Mouse (Mus musculus): ENCODE measurements around the gene Cd63. TPM values are rescaled to one million over a fixed set of nuclear protein-coding genes. Genes with fewer than 3 reads are reported as not detected.

The Cd63 gene
- polyA plus RNA-seq, 1 experiment from 2014 or later = 572 TPM

GRCm38 (mm10) chr10:128938974-128939373 is 38.2 kb downstream of the Cd63 start:
- H3K4me3 ChIP-seq (ENCODE audit: low read depth, low read length) = no peak overlapping the region
- no peak overlapping the region for H3K27ac ChIP-seq (ENCODE audit: low read depth)
- H3K9ac ChIP-seq (ENCODE audit: low read length) = no peak overlapping the region
- no peak for ATAC-seq (replicated peaks; ENCODE audit: low FRiP score, low TSS enrichment, low read depth)
- H3K4me1 ChIP-seq (replicated peaks; ENCODE audit: control insufficient read depth, insufficient read depth, low read length) = no peaks in the 10 kb centered on the region
- no peak for DNase-seq (ENCODE audit: low spot score)
- no peak overlapping the region for H3K4me2 ChIP-seq (ENCODE audit: low read length)
- H3K9me3 ChIP-seq (ENCODE audit: control insufficient read depth, low read length) = no peaks in the 10 kb centered on the region
- H3K36me3 ChIP-seq (ENCODE audit: control insufficient read depth, insufficient read depth, low read length) = no peaks in the 10 kb centered on the region
- H3K27me3 ChIP-seq (replicated peaks; ENCODE audit: control insufficient read depth, insufficient read depth, low read length) = peaks cover 24% of the 10 kb centered on the region
- 46% methylated on average over 5 of the region's 5 CpGs for WGBS

- DNase-seq (ENCODE audit: low spot score) = no peak
- WGBS = 85% methylated on average over 10 of the region's 10 CpGs
- no peak overlapping the region for H3K9ac ChIP-seq (ENCODE audit: low read length)
These were observed 39.8 kb downstream of the Cd63 start for GRCm38 (mm10) chr10:128940475-128941061.

GRCm38 (mm10) chr10:128945675-128946074 is 44.9 kb downstream of the Cd63 start:
- no peak for ATAC-seq (replicated peaks; ENCODE audit: low FRiP score, low TSS enrichment, low read depth)
- 19% methylated on average over 3 of the region's 3 CpGs for WGBS
- no peak overlapping the region for H3K27ac ChIP-seq (ENCODE audit: low read depth)
- no peaks in the 10 kb centered on the region for H3K9me3 ChIP-seq (ENCODE audit: control insufficient read depth, low read length)
- DNase-seq (ENCODE audit: low spot score) = no peak
- no peak overlapping the region for H3K4me3 ChIP-seq (ENCODE audit: low read depth, low read length)
- H3K36me3 ChIP-seq (ENCODE audit: control insufficient read depth, insufficient read depth, low read length) = no peaks in the 10 kb centered on the region
- H3K9ac ChIP-seq (ENCODE audit: low read length) = no peak overlapping the region
- H3K4me1 ChIP-seq (replicated peaks; ENCODE audit: control insufficient read depth, insufficient read depth, low read length) = no peaks in the 10 kb centered on the region
- no peak overlapping the region for H3K4me2 ChIP-seq (ENCODE audit: low read length)
- no peaks in the 10 kb centered on the region for H3K27me3 ChIP-seq (replicated peaks; ENCODE audit: control insufficient read depth, insufficient read depth, low read length)

More at GRCm38 (mm10) chr10:128940475-128941061, 39.8 kb downstream of the Cd63 start:
- no peaks in the 10 kb centered on the region for H3K9me3 ChIP-seq (ENCODE audit: control insufficient read depth, low read length)
- no peak for ATAC-seq (replicated peaks; ENCODE audit: low FRiP score, low TSS enrichment, low read depth)
- no peak overlapping the region for H3K27ac ChIP-seq (ENCODE audit: low read depth)
- no peak overlapping the region for H3K4me3 ChIP-seq (ENCODE audit: low read depth, low read length)
- H3K4me1 ChIP-seq (replicated peaks; ENCODE audit: control insufficient read depth, insufficient read depth, low read length) = no peaks in the 10 kb centered on the region
- H3K4me2 ChIP-seq (ENCODE audit: low read length) = no peak overlapping the region
- peaks cover 8% of the 10 kb centered on the region for H3K27me3 ChIP-seq (replicated peaks; ENCODE audit: control insufficient read depth, insufficient read depth, low read length)
- H3K36me3 ChIP-seq (ENCODE audit: control insufficient read depth, insufficient read depth, low read length) = no peaks in the 10 kb centered on the region

- Histone ChIP-seq H3K36me3 (ENCODE audit: control insufficient read depth, insufficient read depth, low read length) (no peaks in the 10 kb centered on the region), H3K9me3 (ENCODE audit: control insufficient read depth, low read length) (no peaks in the 10 kb centered on the region), H3K27ac (ENCODE audit: low read depth) (no peak overlapping the region), H3K4me2 (ENCODE audit: low read length) (no peak overlapping the region), H3K4me1 (replicated peaks; ENCODE audit: control insufficient read depth, insufficient read depth, low read length) (no peaks in the 10 kb centered on the region), H3K9ac (ENCODE audit: low read length) (no peak overlapping the region), H3K27me3 (replicated peaks; ENCODE audit: control insufficient read depth, insufficient read depth, low read length) (no peaks in the 10 kb centered on the region), H3K4me3 (ENCODE audit: low read depth, low read length) (no peak overlapping the region)
- 94% methylated on average over 4 of the region's 4 CpGs for WGBS
- ATAC-seq (replicated peaks; ENCODE audit: low FRiP score, low TSS enrichment, low read depth) (no peak), DNase-seq (ENCODE audit: low spot score) (no peak)
These were observed 46.7 kb downstream of the Cd63 start for GRCm38 (mm10) chr10:128947496-128947895.

GRCm38 (mm10) chr10:128950208-128950887 is 49.6 kb downstream of the Cd63 start:
- H3K9me3 ChIP-seq (ENCODE audit: control insufficient read depth, low read length) = no peaks in the 10 kb centered on the region
- H3K9ac ChIP-seq (ENCODE audit: low read length) = no peak overlapping the region
- no peaks in the 10 kb centered on the region for H3K4me1 ChIP-seq (replicated peaks; ENCODE audit: control insufficient read depth, insufficient read depth, low read length)
- no peak overlapping the region for H3K27ac ChIP-seq (ENCODE audit: low read depth)
- no peak overlapping the region for H3K4me2 ChIP-seq (ENCODE audit: low read length)
- WGBS = 65% methylated on average over 16 of the region's 16 CpGs
- H3K36me3 ChIP-seq (ENCODE audit: control insufficient read depth, insufficient read depth, low read length) = no peaks in the 10 kb centered on the region
- no peak overlapping the region for H3K4me3 ChIP-seq (ENCODE audit: low read depth, low read length)
- H3K27me3 ChIP-seq (replicated peaks; ENCODE audit: control insufficient read depth, insufficient read depth, low read length) = no peaks in the 10 kb centered on the region
- ATAC-seq (replicated peaks; ENCODE audit: low FRiP score, low TSS enrichment, low read depth) = no peak
- no peak for DNase-seq (ENCODE audit: low spot score)

- H3K4me2 ChIP-seq (ENCODE audit: low read length) = no peak overlapping the region
- no peak for ATAC-seq (replicated peaks; ENCODE audit: low FRiP score, low TSS enrichment, low read depth)
- 74% methylated on average over 10 of the region's 10 CpGs for WGBS
These were observed 57.6 kb downstream of the Cd63 start for GRCm38 (mm10) chr10:128958340-128958739.

GRCm38 (mm10) chr10:128960142-128960541 is 59.4 kb downstream of the Cd63 start:
- no peaks in the 10 kb centered on the region for H3K36me3 ChIP-seq (ENCODE audit: control insufficient read depth, insufficient read depth, low read length)
- no peaks in the 10 kb centered on the region for H3K27me3 ChIP-seq (replicated peaks; ENCODE audit: control insufficient read depth, insufficient read depth, low read length)
- H3K9me3 ChIP-seq (ENCODE audit: control insufficient read depth, low read length) = no peaks in the 10 kb centered on the region
- H3K4me3 ChIP-seq (ENCODE audit: low read depth, low read length) = no peak overlapping the region
- no peak overlapping the region for H3K9ac ChIP-seq (ENCODE audit: low read length)
- H3K27ac ChIP-seq (ENCODE audit: low read depth) = no peak overlapping the region
- 0 out of 2 replicates have a peak, but pooled peaks cover 3% of the 10 kb centered on the region for H3K4me1 ChIP-seq (replicated peaks; ENCODE audit: control insufficient read depth, insufficient read depth, low read length)
- H3K4me2 ChIP-seq (ENCODE audit: low read length) = no peak overlapping the region
- 75% methylated on average over 4 of the region's 4 CpGs for WGBS
- ATAC-seq (replicated peaks; ENCODE audit: low FRiP score, low TSS enrichment, low read depth) = no peak
- no peak for DNase-seq (ENCODE audit: low spot score)

More at GRCm38 (mm10) chr10:128958340-128958739, 57.6 kb downstream of the Cd63 start:
- H3K27me3 ChIP-seq (replicated peaks; ENCODE audit: control insufficient read depth, insufficient read depth, low read length) = no peaks in the 10 kb centered on the region
- no peaks in the 10 kb centered on the region for H3K36me3 ChIP-seq (ENCODE audit: control insufficient read depth, insufficient read depth, low read length)
- H3K27ac ChIP-seq (ENCODE audit: low read depth) = no peak overlapping the region
- H3K9me3 ChIP-seq (ENCODE audit: control insufficient read depth, low read length) = no peaks in the 10 kb centered on the region
- H3K4me3 ChIP-seq (ENCODE audit: low read depth, low read length) = no peak overlapping the region
- DNase-seq (ENCODE audit: low spot score) = no peak
- H3K9ac ChIP-seq (ENCODE audit: low read length) = no peak overlapping the region
- H3K4me1 ChIP-seq (replicated peaks; ENCODE audit: control insufficient read depth, insufficient read depth, low read length) = 0 out of 2 replicates have a peak, but pooled peaks cover 3% of the 10 kb centered on the region

GRCm38 (mm10) chr10:128960590-128961584 is 60.1 kb downstream of the Cd63 start, which contains the start of gene Mettl7b:
Gene Mettl7b (minus strand): TSS chr10:128960988.
- no peaks in the 10 kb centered on the region for H3K9me3 ChIP-seq (ENCODE audit: control insufficient read depth, low read length)
- no peaks in the 10 kb centered on the region for H3K36me3 ChIP-seq (ENCODE audit: control insufficient read depth, insufficient read depth, low read length)
- H3K27ac ChIP-seq (ENCODE audit: low read depth) = no peak within 1 kb of the TSS
- H3K4me2 ChIP-seq (ENCODE audit: low read length) = no peak within 1 kb of the TSS
- WGBS = 79% methylated on average over 12 of the region's 12 CpGs
- no peak for DNase-seq (ENCODE audit: low spot score)
- ATAC-seq (replicated peaks; ENCODE audit: low FRiP score, low TSS enrichment, low read depth) = peak; percentile 68
- 0 out of 2 replicates have a peak, but pooled peaks cover 3% of the 10 kb centered on the region for H3K4me1 ChIP-seq (replicated peaks; ENCODE audit: control insufficient read depth, insufficient read depth, low read length)
- H3K4me3 ChIP-seq (ENCODE audit: low read depth, low read length) = no peak within 1 kb of the TSS
- H3K27me3 ChIP-seq (replicated peaks; ENCODE audit: control insufficient read depth, insufficient read depth, low read length) = no peaks in the 10 kb centered on the region
- H3K9ac ChIP-seq (ENCODE audit: low read length) = no peak within 1 kb of the TSS

All from intestine, embryonic 14.5 days (tissue).